Mouse (Mus musculus): ENCODE results near the gene Shank2. TPM values are rescaled to one million over a fixed set of nuclear protein-coding genes. Genes with fewer than 3 reads are reported as not detected.

Gene Shank2
- total and polyA plus RNA-seq, 3 experiments = not detected

DNA sequence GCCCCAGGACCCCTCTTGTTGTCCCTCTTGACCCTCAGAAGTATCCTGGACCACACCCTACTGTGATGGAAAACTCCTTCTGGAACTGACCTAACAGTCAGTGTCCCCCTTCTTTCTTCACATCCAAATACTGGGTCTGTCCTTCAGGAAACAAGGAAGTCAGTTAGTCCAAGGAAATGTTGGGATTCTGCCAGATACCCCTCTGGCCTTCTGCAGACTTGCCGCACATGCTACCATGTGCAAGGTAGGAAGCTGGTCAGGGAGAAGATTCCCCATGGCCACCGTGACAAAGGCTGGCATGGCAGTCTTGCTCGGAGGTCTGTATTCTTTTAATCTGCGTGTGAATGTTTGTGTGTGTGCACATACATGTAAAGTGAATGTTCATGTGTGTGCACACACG, 337.0 kb downstream of the Shank2 start:
- dilution Hi-C loops (cut with MboI; ENCODE audit: extremely low pct_ligation_motif_present, extremely low pct_unique_long_range_greater_than_20kb, low sequenced_read_pairs) (no loop called here), in situ Hi-C loops (cut with MboI; ENCODE audit: low pct_ligation_motif_present, low pct_unique_long_range_greater_than_20kb, low sequenced_read_pairs) (no loop called here)
- no peak overlapping the region for H3K27ac ChIP-seq (ENCODE audit: insufficient read depth, low read depth)
- no peaks in the 10 kb centered on the region for H3K9me3 ChIP-seq (replicated peaks; ENCODE audit: low read length)
- no peaks in the 10 kb centered on the region for H3K4me1 ChIP-seq (ENCODE audit: control insufficient read depth in 1 of 2, insufficient read depth in 2 of 2)
- H3K79me2 ChIP-seq (replicated peaks; ENCODE audit: control insufficient read depth, extremely low read depth, insufficient read depth, poor library complexity, severe bottlenecking) = no peaks in the 10 kb centered on the region
- H3K4me3 ChIP-seq (replicated peaks in 1 of 3; ENCODE audit: low read depth in 2 of 3, low read length in 2 of 3, poor library complexity in 1 of 3) = no peak overlapping the region
- DNase-seq (ENCODE audit: extremely low read depth) = no peak
- no peak for TF ChIP-seq ZKSCAN1 (IDR thresholded peaks at IDR 0.05; ENCODE audit: borderline replicate concordance, low read depth, low read length)
- TF ChIP-seq PAX5 (IDR thresholded peaks at IDR 0.05; ENCODE audit: low read length) = no peak
- no peak for TF ChIP-seq POLR2AphosphoS2 (IDR thresholded peaks at IDR 0.05; ENCODE audit: low read depth, low read length)
- TF ChIP-seq UBTF (IDR thresholded peaks at IDR 0.05; ENCODE audit: low read depth, low read length) = no peak
- no peak for TF ChIP-seq KAT2A (IDR thresholded peaks at IDR 0.05; ENCODE audit: insufficient replicate concordance, low read length)
- TF ChIP-seq TBP (conservative IDR thresholded peaks at IDR 0.05; ENCODE audit: low read depth, low read length) = no peak
- no peak for TF ChIP-seq RCOR1 (conservative IDR thresholded peaks at IDR 0.05; ENCODE audit: low read depth, low read length)
- TF ChIP-seq ZC3H11A (IDR thresholded peaks at IDR 0.05; ENCODE audit: low read depth, low read length) = no peak
- TF ChIP-seq SIN3A (IDR thresholded peaks at IDR 0.05; ENCODE audit: low read length) = no peak
- TF ChIP-seq USF1 (IDR thresholded peaks at IDR 0.05; ENCODE audit: low read depth, low read length) = no peak
- TF ChIP-seq E2F4 (IDR thresholded peaks at IDR 0.05; ENCODE audit: insufficient replicate concordance, low read depth, low read length) = no peak
- H3K36me3 ChIP-seq (replicated peaks in 1 of 2; ENCODE audit: control insufficient read depth in 1 of 2, insufficient read depth in 1 of 2, low read length in 1 of 2) = no peaks in the 10 kb centered on the region
- H3K9ac ChIP-seq (ENCODE audit: insufficient read depth, low read depth) = no peak overlapping the region
- peaks cover 89% of the 10 kb centered on the region for H3K27me3 ChIP-seq (replicated peaks)
- no peak overlapping the region for H3K4me2 ChIP-seq (ENCODE audit: insufficient read depth, low read depth, poor library complexity, severe bottlenecking)

DNA sequence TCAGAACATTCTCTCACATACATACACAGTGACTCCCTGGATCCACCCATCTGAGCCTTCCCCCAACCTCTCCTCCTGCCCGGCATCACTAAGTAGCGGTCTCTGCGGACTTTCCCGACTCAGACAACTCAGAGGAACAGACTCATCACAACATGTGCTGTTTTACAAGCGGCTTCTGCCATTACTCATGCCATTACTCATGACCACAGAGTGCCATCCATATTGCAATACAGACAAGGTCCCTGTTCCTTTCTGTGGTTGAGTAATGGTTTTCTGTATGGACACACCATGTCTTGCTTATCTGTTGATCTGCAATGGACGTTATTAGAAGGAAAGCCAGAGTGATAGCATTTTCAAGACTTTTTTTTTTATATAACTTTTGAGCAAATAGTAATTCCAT, 338.6 kb downstream of the Shank2 start:
- Histone ChIP-seq H3K4me1 (ENCODE audit: control insufficient read depth in 1 of 2, insufficient read depth in 2 of 2) (no peaks in the 10 kb centered on the region), H3K9ac (ENCODE audit: insufficient read depth, low read depth) (no peak overlapping the region), H3K36me3 (replicated peaks in 1 of 2; ENCODE audit: control insufficient read depth in 1 of 2, insufficient read depth in 1 of 2, low read length in 1 of 2) (no peaks in the 10 kb centered on the region), H3K27me3 (replicated peaks) (peaks cover 79% of the 10 kb centered on the region), H3K9me3 (replicated peaks; ENCODE audit: low read length) (no peaks in the 10 kb centered on the region), H3K4me2 (ENCODE audit: insufficient read depth, low read depth, poor library complexity, severe bottlenecking) (no peak overlapping the region), H3K79me2 (replicated peaks; ENCODE audit: control insufficient read depth, extremely low read depth, insufficient read depth, poor library complexity, severe bottlenecking) (no peaks in the 10 kb centered on the region), H3K27ac (ENCODE audit: insufficient read depth, low read depth) (no peak overlapping the region), H3K4me3 (replicated peaks in 1 of 3; ENCODE audit: low read depth in 2 of 3, low read length in 2 of 3, poor library complexity in 1 of 3) (no peak overlapping the region)
- TF ChIP-seq POLR2A (IDR thresholded peaks at IDR 0.05; ENCODE audit: low read depth, low read length) = no peak
- TF ChIP-seq ZC3H11A (IDR thresholded peaks at IDR 0.05; ENCODE audit: low read depth, low read length) = no peak
- no peak for TF ChIP-seq KAT2A (IDR thresholded peaks at IDR 0.05; ENCODE audit: insufficient replicate concordance, low read length)
- no peak for TF ChIP-seq ZMIZ1 (IDR thresholded peaks at IDR 0.05; ENCODE audit: low read depth, low read length)
- TF ChIP-seq CHD1 (IDR thresholded peaks at IDR 0.05; ENCODE audit: low read depth, low read length) = no peak
- TF ChIP-seq CTCF (conservative IDR thresholded peaks at IDR 0.05 in 1 of 2, IDR thresholded peaks at IDR 0.05 in 1 of 2; ENCODE audit: low read depth in 2 of 2, low read length in 2 of 2) = no peak
- no peak for TF ChIP-seq MYC (IDR thresholded peaks at IDR 0.05; ENCODE audit: low read depth, low read length)
- TF ChIP-seq NRF1 (IDR thresholded peaks at IDR 0.05; ENCODE audit: low read depth, low read length) = no peak
- TF ChIP-seq ZKSCAN1 (IDR thresholded peaks at IDR 0.05; ENCODE audit: borderline replicate concordance, low read depth, low read length) = no peak
- TF ChIP-seq MAFK (IDR thresholded peaks at IDR 0.05; ENCODE audit: insufficient replicate concordance, low read length) = no peak
- no peak for TF ChIP-seq PAX5 (IDR thresholded peaks at IDR 0.05; ENCODE audit: low read length)
- TF ChIP-seq JUN (IDR thresholded peaks at IDR 0.05; ENCODE audit: insufficient read depth, low read depth, low read length) = no peak
- no peak for TF ChIP-seq ETS1 (conservative IDR thresholded peaks at IDR 0.05; ENCODE audit: low read depth, low read length)
- no peak for TF ChIP-seq SIN3A (IDR thresholded peaks at IDR 0.05; ENCODE audit: low read length)
- no peak for TF ChIP-seq MEF2A (IDR thresholded peaks at IDR 0.05; ENCODE audit: borderline replicate concordance, low read depth, low read length)
- no peak for TF ChIP-seq USF2 (conservative IDR thresholded peaks at IDR 0.05; ENCODE audit: low read depth, low read length)
- DNase-seq (ENCODE audit: extremely low read depth) = peak; percentile 2
- in situ Hi-C loops (cut with MboI; ENCODE audit: low pct_ligation_motif_present, low pct_unique_long_range_greater_than_20kb, low sequenced_read_pairs) = no loop called here
- dilution Hi-C loops (cut with MboI; ENCODE audit: extremely low pct_ligation_motif_present, extremely low pct_unique_long_range_greater_than_20kb, low sequenced_read_pairs) = no loop called here
